Mouse (Mus musculus): ENCODE results near the gene Ndufs3. TPM values are rescaled to one million over a fixed set of nuclear protein-coding genes. Genes with fewer than 3 reads are reported as not detected.

Ndufs3 gene
- 62.2 and 92.6 TPM in 2 replicates for total RNA-seq (2017)

DNA sequence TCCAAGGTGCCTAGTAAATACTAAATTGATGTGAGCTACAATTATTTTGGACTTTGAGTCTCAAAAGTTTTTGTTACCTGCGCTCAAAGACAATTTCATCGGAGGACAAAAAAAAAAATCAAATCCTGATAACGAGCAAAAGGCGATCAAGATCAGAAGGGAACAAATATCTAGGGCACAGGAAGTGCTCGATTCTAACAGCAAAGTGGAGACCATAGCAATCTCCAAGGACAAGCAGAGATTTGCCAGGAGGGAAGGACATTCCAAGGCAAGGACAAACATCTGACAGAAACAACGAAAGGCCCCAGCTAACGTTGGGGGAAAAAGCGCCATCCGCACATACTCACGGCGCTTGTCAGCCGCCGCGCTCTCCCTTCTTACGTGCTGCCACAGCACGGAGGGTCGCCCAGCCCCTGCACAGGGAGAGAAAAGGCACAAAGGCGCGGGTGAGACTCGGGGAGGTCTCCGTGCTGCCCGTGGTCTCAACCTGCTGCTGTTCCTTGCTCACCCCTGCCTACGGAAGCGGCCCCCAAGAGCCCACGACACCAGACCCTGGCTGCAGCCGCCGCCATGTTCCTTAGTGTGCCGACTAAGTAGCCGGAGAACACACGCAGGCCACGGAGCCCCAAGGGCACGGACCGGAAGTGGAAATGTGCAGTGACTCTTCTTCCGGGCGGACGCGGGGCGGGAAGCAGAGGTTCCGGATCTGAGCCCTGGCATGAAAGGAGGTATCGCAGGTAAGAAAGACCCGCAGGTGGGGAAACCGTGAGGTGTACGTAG is at the start of gene Ndufs3, which contains the start of gene Kbtbd4:
TSS of gene Ndufs3 (minus strand) at position 752 of the 780 bp plus-strand sequence.
TSS of gene Kbtbd4 (plus strand) at position 665 of the 780 bp plus-strand sequence.
- ATAC-seq (replicated peaks in 1 of 2; ENCODE audit: insufficient read depth in 1 of 2, low FRiP score in 2 of 2, low TSS enrichment in 1 of 2, low read depth in 1 of 2, poor library complexity in 2 of 2, severe bottlenecking in 2 of 2), result peak; percentile 96 to 98

DNA sequence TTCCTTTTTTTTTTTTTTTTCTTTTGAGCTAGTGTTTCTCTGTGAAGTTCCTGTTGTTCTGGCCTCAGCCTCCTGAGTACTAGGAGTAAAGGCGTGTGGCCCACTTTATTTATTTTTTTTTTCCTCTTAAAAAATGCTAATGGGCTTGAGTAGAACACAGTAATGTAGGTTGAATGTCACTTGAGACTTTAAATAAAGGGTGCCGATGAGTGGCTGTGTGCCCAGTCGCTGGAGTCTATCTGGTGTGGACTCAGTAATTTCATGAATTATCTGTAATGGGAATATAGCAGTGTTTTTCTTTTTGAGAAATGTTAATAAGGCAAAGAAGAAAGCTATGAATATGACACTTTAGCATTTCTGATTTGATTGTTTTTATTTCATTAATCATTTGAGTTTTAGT is 48.8 kb upstream of the Ndufs3 start:
- no peak for ATAC-seq (replicated peaks in 1 of 2; ENCODE audit: insufficient read depth in 1 of 2, low FRiP score in 2 of 2, low TSS enrichment in 1 of 2, low read depth in 1 of 2, poor library complexity in 2 of 2, severe bottlenecking in 2 of 2)

DNA sequence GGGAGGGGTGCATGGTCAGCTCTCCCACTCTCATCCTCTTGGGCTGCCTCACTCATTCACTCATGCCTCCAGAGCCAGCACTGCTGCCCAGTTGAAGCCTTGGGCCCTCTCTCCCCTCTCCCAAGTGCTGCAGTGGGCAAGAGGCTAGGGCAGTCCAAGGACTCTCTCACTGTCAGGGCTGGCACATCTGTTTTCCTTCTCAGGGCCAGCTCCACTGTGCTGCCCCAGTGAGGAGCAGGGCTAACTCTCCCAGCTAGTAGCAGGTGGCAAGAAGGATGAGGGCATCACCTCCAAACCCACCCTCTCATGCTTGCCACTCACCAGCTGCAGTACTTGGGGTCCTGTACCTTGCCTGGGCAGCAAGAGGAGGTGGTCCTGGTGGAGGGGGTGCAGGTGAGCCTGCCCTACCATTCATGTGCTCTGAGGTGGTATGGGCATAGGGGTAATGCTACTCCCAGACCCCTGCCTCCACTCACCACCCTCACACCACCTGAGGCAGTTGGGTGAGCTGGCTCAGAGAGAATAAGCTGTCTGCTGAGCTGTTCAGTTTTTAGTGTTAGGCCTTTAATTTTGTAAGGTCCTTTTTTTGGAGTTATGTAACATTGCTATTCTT is 46.1 kb upstream of the Ndufs3 start:
- peak in 1 of 2 experiments; percentile 21; a peak in 1 of 4 replicates for ATAC-seq (replicated peaks in 1 of 2; ENCODE audit: insufficient read depth in 1 of 2, low FRiP score in 2 of 2, low TSS enrichment in 1 of 2, low read depth in 1 of 2, poor library complexity in 2 of 2, severe bottlenecking in 2 of 2)

DNA sequence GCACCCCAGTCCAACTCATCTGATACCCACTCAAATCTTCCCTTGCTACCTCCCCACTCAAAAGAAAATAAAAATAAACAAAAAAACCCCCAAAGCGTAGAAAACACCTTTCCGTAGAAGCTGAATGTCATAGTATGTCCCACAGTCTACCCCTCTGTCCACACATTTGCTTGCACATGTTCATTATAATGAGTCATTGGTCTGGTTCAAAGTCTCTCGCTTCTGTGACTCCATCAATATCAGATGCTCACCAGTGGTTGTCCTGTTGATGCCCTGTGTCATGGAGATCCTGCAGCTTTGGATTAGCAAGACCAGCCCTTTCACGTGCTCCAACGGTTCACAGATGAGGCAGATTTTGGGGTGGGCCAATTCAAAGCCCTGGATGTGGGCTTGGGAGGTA is 45.5 kb upstream of the Ndufs3 start:
- ATAC-seq (replicated peaks in 1 of 2; ENCODE audit: insufficient read depth in 1 of 2, low FRiP score in 2 of 2, low TSS enrichment in 1 of 2, low read depth in 1 of 2, poor library complexity in 2 of 2, severe bottlenecking in 2 of 2), result no peak

DNA sequence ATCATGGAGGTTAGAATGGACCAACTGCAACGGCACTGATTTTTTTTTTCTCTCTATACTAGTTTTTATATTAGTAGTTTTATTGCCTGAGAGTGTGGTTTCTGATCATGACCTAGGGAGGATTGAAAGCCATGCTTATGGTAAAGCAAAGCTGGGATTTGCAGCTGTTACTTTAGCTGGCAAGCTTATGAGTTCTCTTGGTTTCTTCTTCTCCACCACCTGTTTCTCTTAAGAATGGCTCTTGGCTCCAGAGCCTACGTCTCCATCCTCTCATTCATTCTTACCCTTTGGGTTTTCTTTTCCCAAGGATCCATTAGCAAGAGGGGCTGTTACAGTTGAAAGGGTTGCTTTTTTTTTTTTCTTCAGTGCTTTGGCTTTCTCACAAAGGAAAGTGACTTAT is 37.1 kb upstream of the Ndufs3 start:
- ATAC-seq (replicated peaks in 1 of 2; ENCODE audit: insufficient read depth in 1 of 2, low FRiP score in 2 of 2, low TSS enrichment in 1 of 2, low read depth in 1 of 2, poor library complexity in 2 of 2, severe bottlenecking in 2 of 2), result no peak

DNA sequence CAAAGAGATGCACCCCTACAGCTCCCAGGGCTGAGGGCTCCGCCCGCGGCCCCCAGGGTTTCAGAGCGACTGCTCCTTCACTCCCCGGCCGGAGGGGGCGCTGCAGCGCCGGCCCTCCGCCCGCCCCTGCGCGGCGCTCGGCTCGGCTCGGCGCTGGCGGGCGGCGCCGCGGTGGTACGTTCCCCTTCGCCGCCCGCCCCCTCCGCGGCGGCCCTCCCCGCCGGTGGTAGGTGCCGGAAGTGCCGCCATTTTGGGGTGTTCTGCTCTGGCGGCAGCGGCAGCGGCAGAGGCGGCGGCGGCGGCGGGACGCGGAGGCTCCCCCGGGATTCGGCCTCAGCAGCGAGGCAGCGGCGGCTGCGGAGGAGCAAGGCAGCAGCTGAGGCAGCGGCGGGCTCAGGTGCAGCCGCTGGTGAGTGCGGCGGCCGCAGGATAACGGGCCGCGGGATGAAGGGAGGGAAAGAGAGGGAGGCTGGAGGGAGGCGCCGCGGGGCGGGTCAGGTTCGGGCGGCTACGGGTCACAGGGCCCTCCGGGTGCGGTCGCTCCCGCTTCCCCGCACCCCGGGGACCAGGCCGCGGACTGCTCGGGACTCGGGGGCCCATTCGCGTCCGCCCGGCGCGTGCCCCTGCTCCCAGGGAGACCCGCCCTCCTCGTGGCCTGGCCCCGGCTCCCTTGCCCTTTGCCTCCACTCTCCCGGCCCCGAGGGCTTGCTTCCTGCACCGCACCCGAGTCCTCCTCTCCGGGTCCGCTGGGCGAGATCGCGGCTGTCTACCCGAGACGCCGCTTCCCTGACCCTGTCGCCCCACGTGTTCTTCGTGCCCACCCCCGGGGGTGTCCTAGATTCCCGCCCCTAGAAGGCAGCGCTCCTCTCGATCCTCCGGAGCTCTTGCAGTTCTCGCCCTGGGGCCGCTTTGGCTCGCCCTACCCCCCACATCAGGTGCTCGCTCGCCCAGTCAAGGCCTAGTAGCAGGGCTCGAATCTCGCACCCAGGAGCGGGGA is 35.9 kb upstream of the Ndufs3 start, which contains the start of gene Celf1:
TSS of gene Celf1 (plus strand) at position 150 of the 997 bp plus-strand sequence.
- peak; percentile 77 for ATAC-seq (replicated peaks in 1 of 2; ENCODE audit: insufficient read depth in 1 of 2, low FRiP score in 2 of 2, low TSS enrichment in 1 of 2, low read depth in 1 of 2, poor library complexity in 2 of 2, severe bottlenecking in 2 of 2)

DNA sequence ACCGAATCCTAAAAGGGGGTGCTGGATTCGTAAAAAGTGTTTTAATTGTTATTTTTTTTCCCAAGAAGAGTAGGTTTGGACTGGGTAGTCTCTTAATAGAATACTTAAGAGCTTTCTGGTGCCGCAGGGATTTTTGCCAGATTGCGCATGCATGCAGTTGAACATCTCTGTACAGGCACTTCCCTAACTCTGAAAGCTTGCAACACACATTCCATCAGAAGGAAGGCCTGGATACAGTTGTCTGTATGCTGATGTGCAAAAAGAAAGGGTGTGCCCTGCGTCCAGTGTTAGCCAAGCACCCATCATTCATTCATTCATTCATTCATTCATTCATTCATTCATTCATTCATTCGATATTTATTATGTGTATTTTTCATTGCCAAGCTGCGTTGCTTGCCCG is 35.1 kb upstream of the Ndufs3 start:
- ATAC-seq (replicated peaks in 1 of 2; ENCODE audit: insufficient read depth in 1 of 2, low FRiP score in 2 of 2, low TSS enrichment in 1 of 2, low read depth in 1 of 2, poor library complexity in 2 of 2, severe bottlenecking in 2 of 2), result peak; percentile 23 to 38; a peak in 1 of 4 replicates

DNA sequence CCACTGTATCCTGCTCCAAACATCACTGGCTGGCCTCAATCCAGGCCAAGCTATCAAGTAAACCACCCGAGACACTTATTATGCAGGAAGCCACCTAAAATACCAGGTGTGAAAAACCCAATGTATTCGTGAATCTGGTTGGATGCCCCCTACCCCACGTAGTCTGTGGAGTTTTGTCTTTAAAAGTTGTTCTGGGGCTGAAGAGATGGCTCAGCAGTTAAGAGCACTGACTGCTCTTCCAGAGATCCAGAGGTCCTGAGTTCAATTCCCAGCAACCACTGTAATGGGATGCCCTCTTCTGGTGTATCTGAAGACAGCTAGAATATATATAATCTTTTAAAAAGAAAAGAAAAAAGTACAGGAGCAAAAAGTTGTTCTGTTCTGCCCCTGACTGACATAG is 33.7 kb upstream of the Ndufs3 start:
- no peak for ATAC-seq (replicated peaks in 1 of 2; ENCODE audit: insufficient read depth in 1 of 2, low FRiP score in 2 of 2, low TSS enrichment in 1 of 2, low read depth in 1 of 2, poor library complexity in 2 of 2, severe bottlenecking in 2 of 2)

DNA sequence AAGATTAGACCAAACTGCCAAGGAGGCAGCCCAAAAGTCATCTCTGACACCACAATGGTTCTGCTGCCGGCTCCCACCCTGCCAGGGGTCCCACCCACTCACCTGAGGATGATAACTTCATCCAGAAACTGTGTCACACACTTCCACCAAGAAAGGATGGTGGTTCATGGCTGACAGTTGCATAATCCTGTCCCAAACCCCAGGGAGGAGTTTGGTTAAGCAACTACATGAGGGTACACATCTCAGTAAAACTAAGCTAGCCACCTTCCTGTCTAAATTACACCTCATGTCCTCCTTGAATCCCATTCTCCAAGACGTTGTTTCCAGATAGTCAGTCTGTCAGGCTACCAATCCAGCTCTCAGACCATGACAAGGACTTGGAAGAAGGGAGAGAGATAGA is 27.6 kb upstream of the Ndufs3 start:
- no peak for ATAC-seq (replicated peaks in 1 of 2; ENCODE audit: insufficient read depth in 1 of 2, low FRiP score in 2 of 2, low TSS enrichment in 1 of 2, low read depth in 1 of 2, poor library complexity in 2 of 2, severe bottlenecking in 2 of 2)

DNA sequence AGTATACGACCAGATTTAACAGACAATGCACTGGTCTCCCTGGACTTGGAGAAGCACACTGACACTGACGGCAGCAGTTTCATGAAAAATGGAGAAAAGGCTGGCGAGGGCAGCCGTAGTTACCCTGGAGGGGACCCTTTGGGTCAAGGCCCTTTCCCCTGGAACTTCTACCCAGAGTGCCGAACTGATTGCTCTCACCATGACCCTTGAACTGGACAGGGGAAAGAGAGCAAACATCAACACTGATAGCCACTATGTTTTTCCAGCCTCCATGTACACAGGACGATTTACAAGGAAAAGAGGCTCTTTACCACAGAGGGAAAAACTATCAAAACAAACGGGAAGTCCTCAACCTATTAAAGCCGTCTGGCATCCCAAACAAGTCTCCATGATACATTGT is 27.2 kb upstream of the Ndufs3 start:
- no peak for ATAC-seq (replicated peaks in 1 of 2; ENCODE audit: insufficient read depth in 1 of 2, low FRiP score in 2 of 2, low TSS enrichment in 1 of 2, low read depth in 1 of 2, poor library complexity in 2 of 2, severe bottlenecking in 2 of 2)

DNA sequence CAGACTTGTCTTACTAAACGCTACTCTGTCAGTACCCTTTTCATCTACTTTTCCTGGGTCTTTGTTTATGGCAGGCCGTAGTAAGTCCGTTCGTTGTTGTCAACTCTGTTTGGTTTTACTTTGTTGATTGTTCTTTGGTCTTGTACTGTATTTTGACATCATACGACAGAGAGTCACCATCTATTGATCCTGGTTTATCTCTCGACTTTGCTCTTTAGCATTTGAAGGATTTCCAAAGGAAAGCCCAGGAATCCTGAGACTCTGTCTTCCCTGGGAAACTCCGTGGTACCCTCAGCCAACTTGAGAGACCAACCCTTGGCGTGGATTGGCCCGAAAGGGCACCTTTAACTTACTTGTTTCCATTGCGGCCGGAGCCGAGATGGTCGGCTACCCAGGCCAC is 23.9 kb upstream of the Ndufs3 start:
- ATAC-seq (replicated peaks in 1 of 2; ENCODE audit: insufficient read depth in 1 of 2, low FRiP score in 2 of 2, low TSS enrichment in 1 of 2, low read depth in 1 of 2, poor library complexity in 2 of 2, severe bottlenecking in 2 of 2), result no peak

DNA sequence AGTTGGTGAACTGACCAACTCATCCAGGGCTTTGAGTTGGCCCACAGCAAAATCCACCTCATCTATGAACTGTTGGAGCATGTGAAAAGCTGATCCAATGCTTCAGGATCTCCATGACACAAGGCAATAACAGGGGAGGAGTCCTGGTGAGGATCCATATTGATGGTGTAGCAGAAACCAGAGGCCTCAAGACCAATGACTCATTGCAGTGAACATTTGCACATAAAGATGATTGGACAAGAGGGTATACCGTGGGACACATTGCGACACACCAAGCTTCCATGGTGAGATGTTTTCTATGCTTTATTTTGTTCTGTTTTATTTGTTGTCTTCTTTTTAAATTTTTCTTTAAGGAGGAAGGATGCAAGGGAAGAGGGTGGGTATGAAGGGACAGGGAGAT is 18.0 kb upstream of the Ndufs3 start:
- ATAC-seq (replicated peaks in 1 of 2; ENCODE audit: insufficient read depth in 1 of 2, low FRiP score in 2 of 2, low TSS enrichment in 1 of 2, low read depth in 1 of 2, poor library complexity in 2 of 2, severe bottlenecking in 2 of 2), result no peak

DNA sequence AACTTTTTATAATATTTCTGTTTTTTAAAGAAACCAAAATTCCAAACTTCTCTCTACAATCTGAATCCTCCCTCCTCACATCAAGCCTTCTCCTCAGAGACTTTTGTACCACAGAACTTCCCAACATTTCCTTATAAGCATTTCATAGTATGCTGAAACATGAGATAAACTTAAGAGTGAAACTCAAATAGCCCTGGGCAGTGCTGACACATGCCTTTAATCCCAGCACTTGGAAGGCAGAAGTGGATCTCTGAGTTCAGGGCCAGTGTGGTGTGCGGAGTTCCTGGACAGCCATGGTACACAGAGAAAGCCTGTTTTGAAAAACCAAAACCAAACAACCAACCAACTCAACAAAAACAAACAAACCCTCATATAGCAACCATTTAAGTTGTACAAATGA is 16.6 kb upstream of the Ndufs3 start:
- no peak for ATAC-seq (replicated peaks in 1 of 2; ENCODE audit: insufficient read depth in 1 of 2, low FRiP score in 2 of 2, low TSS enrichment in 1 of 2, low read depth in 1 of 2, poor library complexity in 2 of 2, severe bottlenecking in 2 of 2)

DNA sequence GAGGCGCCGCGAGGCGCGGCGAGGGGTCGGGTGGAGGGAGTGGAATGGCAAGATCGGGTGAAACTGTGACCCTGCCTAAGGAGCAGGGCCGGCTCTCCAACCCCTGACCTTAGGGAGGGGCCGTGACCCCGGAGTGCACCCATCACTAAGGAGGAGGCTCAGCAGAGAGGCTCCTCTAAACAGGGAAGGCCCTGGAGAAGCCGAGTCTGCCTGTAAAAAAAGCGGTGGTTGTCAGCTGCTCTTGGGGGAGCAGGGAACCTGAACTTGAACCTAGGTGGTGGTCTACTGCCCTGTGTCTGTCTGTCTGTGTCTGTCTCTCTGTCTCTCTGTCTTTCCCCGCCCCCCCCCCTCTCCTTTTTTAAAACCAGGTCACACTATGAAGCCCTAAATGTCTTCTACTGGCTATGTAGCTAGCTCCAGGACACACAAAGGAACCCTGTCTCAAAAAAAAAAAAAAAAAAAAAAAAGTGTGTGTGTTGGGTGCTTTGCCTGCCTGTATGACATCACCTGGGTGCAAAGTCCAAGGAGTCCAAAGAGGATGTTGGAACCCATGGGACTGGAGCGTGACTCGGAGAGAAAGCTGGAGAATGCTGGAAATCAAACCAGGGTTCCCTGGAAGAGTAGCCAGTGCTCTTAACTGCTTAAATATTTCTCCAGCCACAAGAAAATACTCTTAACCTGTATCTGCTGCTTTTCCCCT is 13.5 kb upstream of the Ndufs3 start:
- ATAC-seq (replicated peaks in 1 of 2; ENCODE audit: insufficient read depth in 1 of 2, low FRiP score in 2 of 2, low TSS enrichment in 1 of 2, low read depth in 1 of 2, poor library complexity in 2 of 2, severe bottlenecking in 2 of 2), result peak; percentile 23 to 50; a peak in 3 of 4 replicates

DNA sequence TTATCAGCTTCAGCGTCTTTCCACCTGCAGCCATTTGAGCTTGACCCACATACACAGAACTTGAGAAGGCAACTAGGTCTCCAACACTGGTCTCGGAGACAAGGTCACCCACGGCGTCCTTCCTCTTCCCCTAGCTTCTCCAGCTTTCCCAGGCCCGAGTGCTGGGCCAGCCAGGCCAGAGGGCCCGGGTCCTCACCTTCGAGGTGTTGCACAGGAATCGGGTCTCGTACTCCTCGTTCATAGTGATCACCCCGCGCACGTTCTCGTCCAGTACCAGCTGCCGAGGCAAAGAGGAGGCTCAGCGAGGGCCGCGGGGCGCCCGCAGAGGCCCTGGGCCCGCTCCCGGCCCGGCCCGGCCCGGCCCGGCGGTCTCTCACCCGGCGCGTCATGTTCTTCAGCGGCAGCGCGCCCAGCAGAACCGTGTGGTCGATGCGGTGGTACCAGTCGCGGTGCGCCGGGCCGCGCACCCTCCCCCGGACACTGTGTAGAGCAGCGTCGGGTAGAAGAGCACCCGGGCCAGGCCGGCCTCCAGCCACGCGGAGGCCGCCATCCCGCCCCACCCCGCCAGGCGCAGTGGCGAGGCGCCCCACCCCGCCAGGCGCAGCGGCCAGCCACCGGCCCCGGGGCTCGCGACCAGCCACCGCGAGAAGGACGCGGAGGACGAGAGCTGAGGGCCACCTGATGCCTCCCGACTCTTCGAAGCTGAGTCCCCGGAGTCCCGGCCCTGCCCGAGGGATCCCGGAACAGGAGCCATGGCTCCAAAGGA is 12.8 kb upstream of the Ndufs3 start:
- ATAC-seq (replicated peaks in 1 of 2; ENCODE audit: insufficient read depth in 1 of 2, low FRiP score in 2 of 2, low TSS enrichment in 1 of 2, low read depth in 1 of 2, poor library complexity in 2 of 2, severe bottlenecking in 2 of 2), result peak; percentile 50 to 74

DNA sequence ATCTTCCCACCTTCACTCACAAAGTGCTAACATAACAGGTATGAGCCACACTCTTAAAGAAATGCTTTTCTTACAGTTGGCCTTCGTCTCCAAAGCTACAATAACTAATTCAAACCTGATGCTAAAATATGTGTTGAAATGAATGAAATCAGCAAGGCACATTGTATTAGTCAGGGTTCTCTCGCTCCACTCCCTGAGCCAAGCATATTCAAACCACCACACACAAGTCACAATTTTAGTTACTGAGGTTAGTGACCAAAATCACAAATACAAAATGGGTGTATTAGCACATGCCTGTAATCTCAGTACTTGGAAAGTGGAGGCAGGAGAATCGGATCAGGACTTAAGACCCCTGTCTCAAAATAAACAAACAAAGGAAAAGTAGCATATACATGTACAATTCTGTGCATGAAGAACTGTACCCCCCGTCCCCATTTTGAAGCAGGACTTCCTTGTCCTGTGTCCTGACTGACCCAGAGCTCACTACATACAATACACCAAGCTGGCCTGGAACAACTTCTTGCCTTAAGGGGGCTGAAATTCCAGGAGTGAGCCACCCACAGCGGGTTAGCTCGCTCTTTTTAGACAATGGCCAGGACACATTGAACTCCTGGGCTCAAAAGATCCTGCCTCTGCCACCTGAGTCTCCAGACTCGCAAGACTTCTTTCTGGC is 12.1 kb upstream of the Ndufs3 start:
- no peak; a peak in 1 of 4 replicates for ATAC-seq (replicated peaks in 1 of 2; ENCODE audit: insufficient read depth in 1 of 2, low FRiP score in 2 of 2, low TSS enrichment in 1 of 2, low read depth in 1 of 2, poor library complexity in 2 of 2, severe bottlenecking in 2 of 2)

All from hematopoietic stem cell, adult 5-6 weeks (primary cell).